Mouse (Mus musculus) kidney, adult 2 months (tissue): Measurements from ENCODE around the gene Sh3rf1.

ENCODE experiments used
- CTCF ChIP-seq: fragments of 200-500 bp; conservative IDR thresholded peaks from 2 replicates; pipeline ENCODE4 v1.5.1; 2011; ENCODE audit warnings: low read depth, mild to moderate bottlenecking, control low read depth, low read length, moderate library complexity, mixed read lengths; ENCODE audit not compliant: insufficient read depth, insufficient read length
- POLR2A ChIP-seq: fragments of 200-500 bp; IDR thresholded peaks from one replicate; pipeline ENCODE4 v1.6.1; 2011; ENCODE audit warnings: low read depth, low read length, control low read depth

DNA sequence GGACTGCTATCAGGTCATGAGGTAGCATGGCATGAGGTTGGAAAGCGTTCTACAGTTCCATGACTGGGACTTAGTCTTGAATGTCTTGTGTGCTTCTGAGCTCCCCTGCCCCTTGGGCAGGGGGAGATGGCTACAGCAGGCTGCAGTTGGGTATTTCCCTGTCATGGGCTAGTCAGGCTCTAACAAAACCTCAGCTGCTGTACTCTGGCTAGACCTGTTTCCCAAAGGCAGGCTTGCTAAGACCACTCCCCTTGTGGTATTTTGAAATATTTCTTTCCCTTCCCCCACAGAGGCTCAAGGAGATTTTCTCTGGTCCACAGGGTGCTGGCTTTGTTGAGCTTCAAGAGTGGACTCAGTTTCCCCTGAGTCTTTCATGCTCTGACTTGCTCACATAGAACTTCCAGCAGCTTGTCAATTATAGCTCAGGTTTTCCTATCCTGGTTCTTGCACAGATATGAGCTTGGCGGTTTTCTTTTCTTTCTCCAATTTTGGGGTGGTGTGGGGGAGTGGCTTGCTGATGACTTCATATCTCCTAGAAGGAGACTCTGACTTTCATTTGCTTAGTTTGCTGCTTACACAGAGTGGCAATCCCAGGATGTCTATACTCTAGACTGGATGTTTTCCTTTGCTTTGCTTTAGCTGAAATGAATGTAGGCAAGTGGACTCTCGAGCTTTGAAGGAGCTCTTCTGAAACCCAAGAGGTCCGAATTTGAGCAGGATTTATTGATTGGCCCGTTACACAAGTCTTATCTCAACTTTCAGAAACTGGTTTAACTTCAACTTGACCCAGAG is 20.4 kb upstream of the Sh3rf1 start:
- TF ChIP-seq CTCF (no peak), POLR2A (no peak)
